Mouse (Mus musculus) common myeloid progenitor, adult 5-6 weeks (primary cell): Measurements from ENCODE around the gene Plekha7. TPM values are rescaled to one million over a fixed set of nuclear protein-coding genes. Genes with fewer than 3 reads are reported as not detected.
A peak's percentile ranks its signal among the peaks of the same experiment; 100 is the strongest.

ENCODE experiments used
- ATAC-seq: replicated peaks from 2 replicates; pipeline ENCODE4 v1.8.0; 2016; ENCODE audit warnings: low read depth, mild to moderate bottlenecking, moderate TSS enrichment, inconsistent platforms; ENCODE audit not compliant: poor library complexity, severe bottlenecking
- total RNA-seq: library from RNA; stranded (forward); fragments of 200-1000, 187-1606 nt; gene quantifications from 2 replicates; pipeline ENCODE4 v1.2.3, GENCODE M21; 2017

Gene Plekha7
- total RNA-seq, 1 experiment from 2014 or later: 3.3 TPM

DNA sequence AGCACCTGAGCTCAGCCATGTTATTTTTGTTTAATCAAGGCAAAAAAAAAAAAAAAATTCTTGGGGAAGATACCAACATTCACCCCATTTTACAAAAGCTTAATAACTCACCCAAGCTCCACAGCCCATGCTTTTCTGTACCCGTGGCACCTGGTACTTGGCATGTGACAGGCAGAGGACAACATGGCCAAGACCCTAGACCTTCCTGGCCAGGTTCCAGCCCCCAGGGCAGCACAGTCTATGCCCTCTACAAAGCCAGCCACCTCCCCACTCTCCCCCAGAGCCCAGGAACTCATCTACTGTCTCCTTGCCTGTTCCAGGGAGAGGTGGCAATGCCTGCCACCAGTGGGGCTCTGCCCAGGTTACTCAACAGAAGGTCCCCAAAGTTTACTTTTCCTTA lies 17.6 kb downstream of the Plekha7 start:
- ATAC-seq: no peak

DNA sequence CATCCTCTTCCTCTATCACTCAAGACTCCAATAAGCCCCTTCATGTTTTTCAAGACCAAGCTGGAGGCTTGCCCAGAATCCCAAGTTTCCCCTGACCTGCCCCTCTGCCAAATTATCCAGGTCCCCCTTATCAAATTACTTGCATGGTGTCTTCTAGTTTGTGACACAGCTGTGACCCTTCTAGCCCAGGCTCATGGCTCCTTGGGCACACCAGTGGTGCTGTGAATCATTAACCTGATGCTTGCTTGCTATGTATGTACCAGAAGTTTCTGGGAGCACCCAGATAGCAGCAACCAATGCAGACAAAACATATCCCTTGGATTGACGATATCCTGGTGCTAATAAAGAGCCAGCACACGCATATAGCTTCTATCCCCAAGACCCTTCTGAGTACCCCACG lies 19.2 kb downstream of the Plekha7 start:
- ATAC-seq: no peak

DNA sequence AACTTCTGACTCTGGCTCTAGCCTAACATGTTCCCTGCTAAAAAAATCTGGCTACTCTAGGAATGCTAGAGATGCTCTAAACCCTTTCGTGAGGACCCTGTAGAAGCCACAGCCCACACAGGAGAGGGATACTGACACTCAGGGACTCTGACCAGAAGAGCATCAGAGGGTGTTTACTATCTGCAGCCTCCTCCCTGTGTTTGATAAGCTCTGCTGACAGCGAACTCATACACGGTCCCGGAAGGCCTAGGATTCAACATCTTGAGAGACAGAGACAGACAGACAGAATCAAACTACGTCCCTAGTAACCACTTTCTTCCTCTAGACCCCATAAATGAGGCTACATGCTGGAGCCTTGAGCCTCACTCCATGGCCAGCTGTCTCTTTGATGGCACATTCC lies 20.2 kb downstream of the Plekha7 start:
- no peak for ATAC-seq

DNA sequence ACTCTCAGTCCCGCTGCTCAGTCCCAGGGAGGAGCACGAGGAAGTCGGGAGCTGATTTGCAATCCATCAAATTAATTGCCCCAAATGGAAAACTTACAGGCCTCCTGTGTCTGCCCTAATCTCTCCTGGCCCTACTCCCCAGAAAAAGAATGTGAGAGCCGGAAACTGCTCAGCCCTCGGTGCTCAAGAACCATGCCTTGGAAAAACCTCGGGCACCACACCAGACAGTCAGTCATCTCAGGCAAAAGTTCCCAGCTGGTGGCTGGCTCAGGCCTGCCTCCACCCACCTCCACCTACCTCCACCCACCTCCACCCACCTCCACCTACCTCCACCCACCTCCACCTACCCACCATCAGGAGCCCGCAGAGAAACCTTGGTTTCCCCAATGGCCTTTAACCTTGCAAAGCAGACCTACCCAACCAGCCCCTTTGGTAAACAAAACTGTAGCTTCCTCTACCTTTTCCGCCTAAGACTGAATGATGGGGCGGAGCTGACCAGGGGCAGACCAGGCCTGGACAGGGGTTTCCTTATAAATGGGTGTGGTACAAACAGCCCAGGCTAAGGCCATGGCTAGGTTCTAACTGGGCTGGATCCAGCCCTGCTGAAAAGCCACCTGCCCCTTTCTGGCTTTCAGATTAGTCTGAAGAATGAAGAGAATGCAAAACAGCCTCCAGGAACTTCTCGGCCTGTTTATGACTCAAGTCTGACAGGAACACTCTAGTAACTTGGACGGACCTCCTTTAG lies 21.4 kb downstream of the Plekha7 start:
- no peak for ATAC-seq

DNA sequence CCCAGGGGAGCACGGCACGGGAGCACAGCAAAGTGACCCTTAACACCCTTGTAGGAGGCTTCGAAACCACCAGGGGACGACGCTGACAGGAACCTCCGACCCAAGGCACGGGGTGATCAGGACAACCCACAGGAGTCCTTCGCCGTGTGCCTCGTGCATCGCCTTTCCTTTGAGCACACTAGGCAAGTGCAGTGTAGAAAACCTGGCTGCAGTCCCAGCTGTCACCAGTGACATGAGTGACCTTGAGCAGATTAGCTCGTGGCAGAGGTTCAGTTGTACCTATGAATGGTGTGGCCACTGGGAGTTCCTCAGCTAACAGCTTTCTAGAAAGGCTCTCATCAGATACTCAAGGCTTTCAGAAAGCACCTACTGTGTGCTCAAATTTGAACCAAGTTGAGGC lies 22.0 kb downstream of the Plekha7 start:
- ATAC-seq: no peak

DNA sequence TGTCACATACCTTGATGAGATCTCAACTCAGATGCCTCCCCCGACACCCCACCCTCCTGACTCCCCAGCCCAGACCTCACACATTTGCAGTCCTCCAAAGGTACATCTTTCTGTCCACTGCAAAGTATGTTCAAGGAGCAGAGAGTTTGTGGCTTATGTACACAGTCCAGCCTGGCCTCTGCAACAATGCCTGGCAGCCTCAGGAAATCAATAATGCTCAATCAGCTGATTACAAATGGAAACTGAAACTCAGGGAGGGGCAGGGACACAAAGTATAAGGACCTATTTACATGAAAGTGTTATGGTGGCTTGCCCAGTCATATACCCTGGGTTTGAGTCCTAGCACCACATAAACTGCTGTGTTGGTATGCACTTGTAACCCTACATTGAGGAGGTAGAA lies 23.0 kb downstream of the Plekha7 start:
- no peak for ATAC-seq

DNA sequence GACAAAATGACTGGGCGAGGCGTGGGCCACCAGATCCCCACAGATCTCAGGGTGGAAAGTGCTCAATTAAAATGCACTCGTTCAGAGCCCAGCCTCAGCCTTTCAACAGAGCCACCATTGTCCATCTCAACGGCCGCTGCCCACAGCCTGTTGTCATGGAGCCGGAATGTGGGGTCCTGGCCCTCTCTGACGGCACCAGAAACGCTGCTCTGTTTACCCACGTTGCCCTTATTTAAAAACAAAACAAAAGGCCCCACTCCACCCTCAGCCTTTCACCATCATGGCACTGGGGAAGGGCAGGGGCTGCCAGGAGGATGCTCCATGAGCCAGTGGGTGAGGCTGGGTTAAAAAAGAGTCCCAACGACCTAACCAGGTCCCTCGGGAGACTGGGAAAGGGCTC lies 25.4 kb downstream of the Plekha7 start:
- no peak for ATAC-seq

DNA sequence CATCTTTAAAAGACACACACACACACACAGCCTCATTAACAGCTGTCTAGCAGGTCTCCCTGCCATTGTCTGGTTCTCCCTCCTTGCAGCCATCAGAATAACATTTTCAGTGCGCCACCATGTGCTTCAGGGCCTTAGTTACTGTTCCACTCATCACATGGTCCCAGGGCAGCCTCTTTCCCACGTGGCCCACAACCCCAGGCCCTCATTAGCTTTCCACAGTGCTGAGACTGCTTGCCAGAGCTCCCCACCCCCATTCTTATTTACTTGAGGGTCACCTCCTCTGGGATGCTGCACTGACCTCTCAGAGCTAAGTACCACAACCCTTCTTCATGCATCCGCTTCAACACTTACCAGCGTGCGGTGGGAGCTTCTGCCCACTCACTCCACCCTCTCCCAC lies 28.1 kb downstream of the Plekha7 start:
- ATAC-seq: no peak

DNA sequence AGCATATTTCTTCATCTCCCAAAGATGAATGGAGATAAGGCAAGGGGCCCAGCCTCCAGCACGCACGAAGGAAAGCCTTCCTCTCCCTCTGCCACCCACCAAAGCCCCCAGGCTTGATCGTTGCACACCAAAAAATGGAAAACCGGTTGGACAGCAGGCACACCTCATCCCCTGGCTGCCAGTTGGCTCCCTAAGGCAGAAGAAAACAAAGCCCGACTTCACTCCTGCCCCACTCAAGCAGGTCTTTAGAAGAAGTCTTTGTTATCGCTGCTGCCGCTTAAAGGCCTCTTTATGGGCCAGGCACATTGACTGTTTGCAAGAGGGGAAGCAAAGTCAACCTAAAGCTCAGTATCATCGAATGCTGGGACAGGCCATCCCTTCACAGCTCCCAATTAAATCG lies 29.9 kb downstream of the Plekha7 start:
- ATAC-seq: no peak

DNA sequence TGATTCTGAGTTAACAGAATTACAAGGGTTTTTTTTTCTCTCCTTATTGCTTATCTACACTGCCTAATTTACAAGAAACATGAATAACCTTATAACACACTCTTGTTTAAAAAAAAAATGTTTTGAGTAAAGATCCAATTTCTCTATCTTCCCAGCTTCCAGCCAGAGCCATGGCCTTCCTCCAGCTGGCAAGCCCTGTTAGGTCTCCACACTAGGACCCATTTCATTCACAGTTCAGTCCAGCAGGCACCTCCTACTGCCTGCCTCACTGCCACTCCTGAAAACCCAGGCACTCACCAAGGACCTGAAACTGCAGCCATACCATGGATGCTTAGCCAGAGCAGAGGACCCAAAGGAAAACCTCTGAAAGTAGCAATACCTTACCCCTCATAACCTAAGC lies 31.9 kb downstream of the Plekha7 start:
- ATAC-seq: no peak

DNA sequence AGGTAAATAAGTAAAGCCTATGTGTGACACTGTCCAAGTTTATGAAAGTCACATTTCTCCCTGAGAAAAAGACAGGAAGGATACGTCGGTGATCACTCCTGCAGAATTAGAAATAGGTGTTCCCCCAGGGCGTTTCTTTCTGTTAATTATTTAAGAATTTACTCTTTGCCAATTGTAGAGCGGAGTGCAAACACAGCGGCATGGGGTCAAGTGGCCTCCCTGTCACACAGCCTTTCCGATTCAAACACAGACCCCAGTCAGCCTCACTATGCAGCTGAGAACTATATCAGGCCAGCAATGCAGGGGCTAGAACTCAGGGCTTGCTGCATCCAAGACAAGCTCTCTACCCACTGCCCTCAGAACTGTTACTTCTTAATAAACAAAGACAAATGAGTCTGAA lies 35.1 kb downstream of the Plekha7 start:
- no peak for ATAC-seq

DNA sequence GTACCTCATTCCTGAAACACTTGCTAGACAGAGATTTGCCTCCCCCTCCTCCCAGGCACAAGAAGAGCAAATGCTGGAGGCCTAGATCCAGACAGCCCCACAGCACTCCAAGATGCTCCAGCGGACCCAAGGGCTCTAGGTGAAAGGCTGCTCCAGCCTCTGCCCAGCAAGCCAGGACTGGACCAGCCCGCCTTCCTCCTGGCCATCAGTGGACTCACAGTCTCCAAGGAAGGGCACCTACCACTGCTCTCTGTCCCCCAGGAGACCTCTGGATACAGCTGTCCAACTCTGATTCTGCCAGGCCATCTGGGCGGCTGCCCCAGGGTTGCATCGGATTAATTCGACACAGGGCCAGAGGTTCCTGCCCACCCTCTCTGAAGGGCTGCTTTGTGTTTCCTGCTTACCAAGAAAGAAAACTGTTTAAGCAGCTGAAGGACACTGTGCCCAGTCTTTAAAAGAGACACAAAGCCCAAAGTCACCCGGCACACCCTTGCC lies 38.6 kb downstream of the Plekha7 start:
- no peak for ATAC-seq

DNA sequence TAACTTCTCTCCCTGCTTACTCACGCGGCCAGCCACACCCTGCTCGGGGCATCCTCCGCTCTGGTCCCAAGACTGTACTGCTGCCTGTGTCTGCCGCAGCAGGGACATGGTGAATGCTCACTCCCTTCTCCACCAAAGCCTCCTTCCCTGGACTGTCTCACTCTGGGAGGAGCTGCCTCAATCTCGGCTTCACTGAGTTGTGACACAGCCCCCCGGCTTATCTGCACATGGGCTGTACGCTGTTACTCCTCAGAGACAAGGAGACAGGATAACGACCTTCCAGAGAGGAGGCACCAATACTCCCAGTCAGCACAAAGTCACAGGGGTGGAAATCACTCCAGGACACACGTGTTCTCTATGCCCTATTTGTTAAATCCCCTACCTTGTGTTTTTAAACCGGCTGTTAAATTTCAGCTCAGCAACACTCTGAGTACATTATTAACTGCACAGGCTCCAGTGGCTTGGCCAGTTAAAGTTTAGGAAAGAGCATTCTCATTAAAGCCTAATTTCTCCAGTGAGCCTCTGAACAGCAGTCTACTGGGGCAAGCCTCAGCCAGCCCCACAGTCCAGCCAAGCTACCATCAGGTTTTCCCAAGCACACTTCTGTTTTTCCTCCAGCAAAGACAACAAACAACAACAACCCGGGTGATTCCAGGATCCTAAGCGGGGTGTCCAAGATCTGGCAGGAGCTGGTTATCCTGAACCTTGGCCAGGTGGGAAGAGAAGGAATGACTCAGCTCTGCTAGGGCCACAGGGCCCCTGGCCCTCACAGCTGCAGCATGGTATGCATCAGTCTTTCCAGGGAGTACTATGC lies 39.9 kb downstream of the Plekha7 start:
- ATAC-seq: no peak

DNA sequence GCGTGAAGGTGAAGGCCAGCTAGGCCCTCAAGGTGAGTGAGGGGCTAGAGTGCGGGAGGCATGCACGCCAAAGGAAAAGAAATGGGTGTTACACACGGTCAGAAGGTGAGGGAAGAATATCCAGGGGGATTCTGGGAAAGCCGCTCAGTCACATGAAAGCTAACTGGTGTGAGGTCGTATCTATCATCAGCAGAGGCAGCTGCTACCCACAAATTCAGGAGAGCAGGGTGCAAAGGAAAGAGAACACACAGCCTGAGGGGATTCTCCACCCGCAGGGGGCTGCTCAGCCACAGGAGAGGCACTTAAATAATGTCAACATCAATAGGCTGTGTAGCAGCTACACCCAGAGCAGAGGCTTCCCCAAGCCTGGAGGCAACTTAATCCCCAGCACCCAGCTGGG lies 44.9 kb downstream of the Plekha7 start:
- no peak for ATAC-seq

DNA sequence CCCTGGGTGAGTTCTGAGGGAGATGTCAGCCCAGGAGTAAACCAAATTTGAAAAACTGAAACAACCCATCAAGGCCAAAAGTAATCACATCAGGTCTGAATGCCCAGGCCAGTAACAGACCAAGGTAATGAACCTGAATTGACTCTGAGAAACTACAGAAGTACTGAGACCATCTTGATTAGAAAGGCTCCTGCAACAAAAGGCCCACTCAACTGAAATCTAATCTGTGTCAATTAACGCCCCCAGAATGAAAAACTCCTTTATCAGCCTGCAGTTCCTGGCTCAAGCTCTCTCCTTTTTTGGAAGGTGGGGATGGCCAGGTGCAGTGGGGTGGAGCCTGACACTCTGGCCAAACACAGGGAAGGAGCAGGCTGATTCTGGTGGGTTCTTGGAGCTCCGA lies 45.7 kb downstream of the Plekha7 start:
- ATAC-seq: no peak

DNA sequence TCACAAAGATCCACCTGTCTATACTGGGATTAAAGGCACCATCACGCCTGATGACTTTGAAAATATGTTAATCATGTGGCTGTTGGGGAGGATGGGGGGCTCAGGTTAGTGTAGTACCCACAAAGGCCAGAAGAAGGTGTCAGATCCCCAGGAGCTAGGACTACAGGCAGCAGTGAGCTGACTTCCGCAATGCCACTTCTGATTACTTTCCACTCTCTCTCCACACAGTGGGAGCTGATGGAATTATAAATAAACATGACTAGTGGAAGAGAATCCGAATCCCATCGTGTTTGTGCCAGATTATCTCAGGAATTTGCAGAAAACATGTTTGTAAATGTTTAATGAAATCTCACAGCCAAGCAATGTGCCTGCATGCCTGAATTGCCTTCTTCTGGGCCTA lies 46.1 kb downstream of the Plekha7 start:
- ATAC-seq: 0 out of 2 replicates have a peak, but pooled peaks have one; percentile 55

DNA sequence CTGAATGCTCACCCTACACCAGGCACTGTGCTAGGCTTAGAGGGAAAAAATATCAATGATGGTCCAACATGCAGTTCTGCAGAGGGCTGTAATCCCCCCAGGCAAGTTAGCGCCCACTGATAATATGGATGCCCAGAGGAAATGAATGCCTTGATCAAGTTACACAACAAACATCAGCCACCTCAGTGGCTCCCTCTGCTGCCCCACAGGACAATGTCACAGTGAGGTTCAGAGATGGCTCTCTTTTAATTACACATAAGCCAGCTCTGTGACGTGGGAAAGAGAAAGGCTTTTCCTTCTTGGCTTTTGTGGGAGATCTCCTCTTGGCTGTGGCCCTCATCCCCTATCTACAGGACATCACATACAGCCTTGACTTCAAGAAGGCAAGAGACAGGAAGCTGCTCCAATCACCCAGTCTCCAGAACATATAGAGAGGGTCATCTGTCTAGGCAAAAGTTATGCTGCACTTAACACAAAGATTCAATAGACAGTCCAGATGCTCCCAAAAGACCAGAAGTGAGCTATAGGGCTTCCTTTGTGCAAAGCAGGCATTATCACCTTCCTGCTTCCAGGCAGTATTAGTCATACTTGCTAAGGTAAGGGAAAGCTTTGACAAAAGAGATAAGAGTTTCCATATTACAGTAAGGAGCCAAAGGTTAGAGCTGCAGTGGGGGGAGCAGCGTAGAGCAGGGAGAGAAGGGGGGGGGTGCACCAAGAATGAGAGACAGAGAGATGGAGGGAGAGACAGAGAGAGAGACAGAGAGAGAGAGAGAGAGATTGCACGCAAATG lies 47.2 kb downstream of the Plekha7 start:
- peak; percentile 63; the same call in 1 of the 2 replicates for ATAC-seq

DNA sequence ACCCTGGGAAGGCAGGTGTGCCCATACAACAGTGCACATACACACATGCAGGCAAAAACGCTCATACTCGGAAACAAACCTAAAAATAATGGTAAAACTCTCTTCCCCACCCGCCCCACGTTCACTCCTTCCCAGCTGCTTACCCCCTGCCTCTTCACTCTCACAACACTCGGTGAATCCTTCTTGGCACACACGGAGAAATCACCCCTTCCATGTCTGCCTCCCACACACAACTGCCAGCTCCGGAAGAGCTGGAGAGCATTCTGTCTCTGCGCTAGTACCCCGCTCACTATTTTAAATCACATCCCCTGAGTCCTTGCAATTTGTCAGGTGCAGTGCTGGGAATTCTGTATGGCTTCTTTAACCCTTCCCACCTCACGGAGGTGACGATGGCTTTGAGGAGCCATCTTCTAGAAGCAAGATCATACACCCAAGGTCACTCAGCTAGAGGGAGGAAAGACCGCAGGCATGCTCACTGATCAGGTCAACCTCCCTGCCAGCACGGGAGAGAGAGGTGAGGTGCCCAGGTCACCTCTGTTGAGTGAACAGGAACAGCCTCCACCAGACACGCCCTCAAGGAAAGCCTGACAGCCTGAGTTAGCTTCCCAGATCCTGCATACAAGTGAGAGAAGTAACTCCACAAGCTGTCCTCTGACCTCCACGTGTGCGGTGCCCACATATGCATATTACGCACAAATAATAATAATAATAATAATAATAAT lies 49.6 kb downstream of the Plekha7 start:
- no peak for ATAC-seq

DNA sequence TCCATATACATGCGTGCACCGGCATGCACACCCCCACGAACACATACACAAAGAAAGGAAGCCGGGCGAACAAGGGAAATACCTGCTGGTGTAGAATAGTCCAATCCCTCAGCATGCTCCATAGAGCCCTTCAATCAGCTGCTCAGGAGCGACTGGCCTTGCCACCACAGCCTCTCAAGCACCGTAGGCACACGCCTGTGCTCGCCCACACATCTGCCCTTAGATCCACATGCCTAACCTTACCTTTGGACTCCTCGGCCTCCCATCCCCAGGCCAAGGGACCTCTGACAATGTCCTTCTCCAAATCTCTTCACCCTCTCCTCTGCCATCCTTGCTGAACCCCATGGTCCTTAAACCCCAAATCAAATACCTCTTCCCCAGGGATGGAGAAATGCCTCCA lies 50.2 kb downstream of the Plekha7 start:
- no peak for ATAC-seq

DNA sequence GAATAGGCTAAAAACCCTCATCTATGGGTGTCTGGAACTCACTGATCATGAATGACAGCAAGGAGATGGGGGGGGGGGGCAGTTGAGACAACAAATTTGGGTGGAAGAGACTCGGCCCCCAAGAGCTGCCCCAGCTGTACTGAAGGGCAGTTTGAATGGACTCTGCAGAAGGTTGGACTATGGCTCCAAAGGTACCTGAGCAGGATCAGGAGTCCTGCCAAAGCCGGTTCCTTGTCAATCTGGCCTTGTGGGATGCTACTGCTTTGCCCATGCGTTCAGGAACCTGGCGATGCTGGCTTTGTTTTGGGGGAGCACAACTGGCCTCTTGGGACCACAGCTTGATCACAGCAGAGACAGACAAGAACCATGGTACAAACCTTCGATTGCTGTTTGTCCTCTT lies 52.5 kb downstream of the Plekha7 start:
- ATAC-seq: no peak
